Mouse (Mus musculus) CD4-positive naive resting alpha-beta T cell, adult 57 days (primary cell): ENCODE results near the gene Foxi2. TPM values are rescaled to one million over a fixed set of nuclear protein-coding genes. Genes with fewer than 3 reads are reported as not detected.

Experiments
- total RNA-seq: library from RNA; stranded (reverse); gene quantifications from one replicate; pipeline ENCODE4 v1.2.4, GENCODE M21; 2023

Gene Foxi2
- not detected for total RNA-seq

DNA sequence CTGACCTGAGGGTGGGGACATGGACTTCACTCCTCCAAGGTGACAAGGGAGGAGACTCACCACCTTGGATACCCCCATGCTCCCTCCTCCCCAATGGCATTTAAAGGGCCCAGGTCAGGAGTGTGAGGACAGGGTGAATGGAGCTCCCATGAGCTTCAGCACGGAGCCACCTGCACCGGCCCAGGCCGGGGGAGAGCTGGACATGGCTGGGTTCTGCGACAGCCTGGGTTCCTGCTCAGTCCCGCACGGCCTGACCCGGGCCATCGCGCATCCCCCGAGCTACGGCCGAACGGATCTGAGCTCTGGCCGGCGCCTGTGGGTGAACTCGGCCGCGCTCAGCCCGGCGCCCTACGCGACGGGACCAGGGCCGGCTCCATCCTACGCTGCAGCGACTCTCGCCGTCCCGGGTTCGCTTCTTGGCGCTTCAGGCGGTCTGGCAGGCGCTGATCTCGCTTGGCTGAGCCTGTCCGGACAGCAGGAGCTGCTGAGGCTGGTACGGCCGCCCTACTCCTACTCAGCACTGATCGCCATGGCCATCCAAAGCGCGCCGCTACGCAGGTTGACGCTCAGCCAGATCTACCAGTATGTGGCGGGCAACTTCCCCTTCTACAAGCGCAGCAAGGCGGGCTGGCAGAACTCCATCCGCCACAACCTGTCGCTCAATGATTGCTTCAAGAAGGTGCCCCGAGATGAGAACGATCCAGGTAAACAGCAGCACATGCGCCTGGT, at the start of gene Foxi2:
TSS of gene Foxi2 (plus strand) at position 72 of the 729 bp plus-strand sequence.

Other genes starting within 250 kb of the Foxi2 start
- not detected for gene Nps, start 151.6 kb upstream of the Foxi2 start, total RNA-seq
- not detected for gene Clrn3, start 118.3 kb downstream of the Foxi2 start, total RNA-seq
- 29.7 TPM for gene Ptpre, start 127.2 kb downstream of the Foxi2 start, total RNA-seq